Comparison of ENCODE assay signal across 8 mouse cellular contexts in genomic region chr11:32533482-32534261, GRCm38 (mm10). TPM values are rescaled to one million over a fixed set of nuclear protein-coding genes. Genes with fewer than 3 reads are reported as not detected.
DNase-seq lines count a peak whose midpoint lies in the region; ATAC-seq and TF ChIP-seq lines count a peak whose summit lies in the region.

No protein-coding gene starts in this region.

- peak overlapping the region; percentile 89 for H3K4me2 ChIP-seq in forebrain, embryonic 16.5 days (ENCODE audit: low read length)
- H3K4me2 ChIP-seq in neural tube, embryonic 13.5 days: peak overlapping the region; percentile 95

- no peak for TF ChIP-seq CTCF in gastrocnemius, adult 2 months (IDR thresholded peaks at IDR 0.05)
- no peak for TF ChIP-seq CTCF in kidney, adult 2 months (conservative IDR thresholded peaks at IDR 0.05; ENCODE audit: insufficient read depth, insufficient read length, low read depth, low read length)
- no peak for TF ChIP-seq CTCF in lung, adult 2 months (IDR thresholded peaks at IDR 0.05; ENCODE audit: insufficient read depth, low read length)

- H3K4me1 ChIP-seq in forebrain, embryonic 16.5 days (replicated peaks; ENCODE audit: control insufficient read depth, insufficient read depth, low read length): peaks cover 9% of the 10 kb centered on the region
- no peaks in the 10 kb centered on the region for H3K4me1 ChIP-seq in kidney, adult 2 months (ENCODE audit: control insufficient read depth, insufficient read depth, low read length)
- H3K4me1 ChIP-seq in lung, adult 2 months (ENCODE audit: control insufficient read depth, insufficient read depth, low read length): peaks cover 4% of the 10 kb centered on the region; the same call in 1 of the 2 replicates
- peaks cover 51% of the 10 kb centered on the region for H3K4me1 ChIP-seq in neural tube, embryonic 13.5 days (replicated peaks)

- peak overlapping the region; percentile 90 for H3K27ac ChIP-seq in gastrocnemius, adult 2 months
- H3K27ac ChIP-seq in forebrain, embryonic 16.5 days (ENCODE audit: low read length): no peak overlapping the region
- peak overlapping the region; percentile 53 for H3K27ac ChIP-seq in kidney, adult 2 months (ENCODE audit: insufficient read depth, low read depth, low read length)
- 0 out of 2 replicates have a peak overlapping the region, but pooled peaks have one; percentile 7 for H3K27ac ChIP-seq in neural tube, embryonic 13.5 days (replicated peaks)

- no peaks in the 10 kb centered on the region for H3K27me3 ChIP-seq in forebrain, embryonic 16.5 days (replicated peaks; ENCODE audit: control insufficient read depth, insufficient read depth, low read length)
- H3K27me3 ChIP-seq in kidney, adult 2 months (replicated peaks; ENCODE audit: control insufficient read depth, insufficient read depth, low read length): no peaks in the 10 kb centered on the region
- peaks cover 22% of the 10 kb centered on the region for H3K27me3 ChIP-seq in neural tube, embryonic 13.5 days

- TF ChIP-seq POLR2A in kidney, adult 2 months (IDR thresholded peaks at IDR 0.05; ENCODE audit: low read depth, low read length): no peak
- peak; percentile 43; the same call in 1 of the 2 replicates for TF ChIP-seq POLR2A in lung, adult 2 months (IDR thresholded peaks at IDR 0.05; ENCODE audit: borderline replicate concordance, extremely low read depth, low read depth, low read length)

- intact Hi-C loops in gastrocnemius, adult 2 months (cut with DNase I): loop anchor here (5.0 to 10.0 kb wide), 3 partner anchors 54 to 171 kb away; no protein-coding TSS in a partner anchor

- peak overlapping the region; percentile 96 for H3K4me3 ChIP-seq in gastrocnemius, adult 2 months
- peak overlapping the region; percentile 55 for H3K4me3 ChIP-seq in forebrain, embryonic 16.5 days (replicated peaks; ENCODE audit: low read length)
- H3K4me3 ChIP-seq in kidney, adult 2 months (ENCODE audit: insufficient read depth, low read depth, low read length): peak overlapping the region; percentile 81
- H3K4me3 ChIP-seq in lung, adult 2 months (replicated peaks; ENCODE audit: extremely low read depth, low read depth, low read length): peak overlapping the region; percentile 83
- H3K4me3 ChIP-seq in neural tube, embryonic 13.5 days: peak overlapping the region; percentile 60

- H3K9me3 ChIP-seq in forebrain, embryonic 16.5 days (ENCODE audit: control insufficient read depth, low read length): no peaks in the 10 kb centered on the region
- no peaks in the 10 kb centered on the region for H3K9me3 ChIP-seq in neural tube, embryonic 13.5 days

- DNase-seq in gastrocnemius, adult 2 months: no peak
- DNase-seq in gastrocnemius, postnatal 4 days (ENCODE audit: low spot score in 2 of 2): no peak
- peak; percentile 85 for DNase-seq in brain, adult 2 months (ENCODE audit: low read depth, low spot score)
- peak; percentile 59 for DNase-seq in kidney, adult 2 months
- DNase-seq in lung, adult 2 months: no peak
- peak; percentile 72 to 82 for DNase-seq in thymus, postnatal 36 days

- WGBS in forebrain, embryonic 16.5 days: 2% methylated on average over 24 of the region's 24 CpGs
- WGBS in kidney, adult 2 months: 6% methylated on average over 24 of the region's 24 CpGs
- under 1% methylated on average over 24 of the region's 24 CpGs for WGBS in lung, adult 2 months
- WGBS in neural tube, embryonic 13.5 days: 1% methylated on average over 24 of the region's 24 CpGs

- peak overlapping the region; percentile 59 for H3K9ac ChIP-seq in forebrain, embryonic 16.5 days (replicated peaks; ENCODE audit: low read depth, low read length)
- H3K9ac ChIP-seq in neural tube, embryonic 13.5 days: peak overlapping the region; percentile 78

- ATAC-seq in forebrain, embryonic 16.5 days: peak; percentile 36
- peak; percentile 60 for ATAC-seq in neural tube, embryonic 13.5 days (ENCODE audit: low read depth)

- H3K36me3 ChIP-seq in forebrain, embryonic 16.5 days (ENCODE audit: control insufficient read depth, insufficient read depth): no peaks in the 10 kb centered on the region
- no peaks in the 10 kb centered on the region for H3K36me3 ChIP-seq in kidney, adult 2 months (ENCODE audit: control insufficient read depth, insufficient read depth, low read length)
- H3K36me3 ChIP-seq in neural tube, embryonic 13.5 days: no peaks in the 10 kb centered on the region

RNA-seq across cellular contexts. Expression of gene Stk10, which starts 0.6 kb away (rescaled TPM):
- 1 to 10 TPM; 1.9 to 3.8 TPM for total RNA-seq in gastrocnemius, adult 2 months (2021)
- total RNA-seq in gastrocnemius, postnatal 4 days (2021): 10 to 100 TPM in 1 of 2 experiments, 1 to 10 TPM in 1; 9.8 to 10.3 TPM
- 2.1 and 2.8 TPM in 2 replicates for polyA plus RNA-seq in forebrain, embryonic 16.5 days (2015; fragmentation: Nextera tagmentation; extraction: Ambion mirVana)
- 6.3 and 9.4 TPM in 2 replicates for polyA plus RNA-seq in kidney, adult 2 months (2012; rRNA removed)
- 19.4 and 22.8 TPM in 2 replicates for polyA plus RNA-seq in lung, adult 2 months (2012; rRNA removed)
- polyA plus RNA-seq in neural tube, embryonic 13.5 days (2015; fragmentation: Nextera tagmentation; extraction: Ambion mirVana): 2.5 and 2.6 TPM in 2 replicates

RNA-seq across cellular contexts. Expression of gene Efcab9, which starts 1.8 kb away (rescaled TPM):
- 1 to 10 TPM; 1.0 to 2.0 TPM for total RNA-seq in gastrocnemius, adult 2 months (2021)
- total RNA-seq in gastrocnemius, postnatal 4 days (2021): under 1 TPM; 0.60 to 0.76 TPM
- polyA plus RNA-seq in forebrain, embryonic 16.5 days (2015; fragmentation: Nextera tagmentation; extraction: Ambion mirVana): not detected in 2 replicates
- 0.14 TPM in 1 of 2 replicates, not detected in the other for polyA plus RNA-seq in kidney, adult 2 months (2012; rRNA removed)
- polyA plus RNA-seq in lung, adult 2 months (2012; rRNA removed): not detected in 2 replicates
- polyA plus RNA-seq in neural tube, embryonic 13.5 days (2015; fragmentation: Nextera tagmentation; extraction: Ambion mirVana): 0.36 TPM in 1 of 2 replicates, not detected in the other

Comparison
In these comparisons a context has a peak if more than half of its experiments do, and no peak if none do; other contexts are left out.
1. DNase-seq: peak in brain, adult 2 months (single experiment), kidney, adult 2 months (single experiment) and thymus, postnatal 36 days (2 of 2); none in gastrocnemius, adult 2 months (single experiment), gastrocnemius, postnatal 4 days (0 of 2) and lung, adult 2 months (single experiment).
2. Peak in every context shown above with its lines, with median percentiles within 50 percentile points of each other: H3K4me3 ChIP-seq.